Mouse (Mus musculus): Measurements from ENCODE around the gene Fbxo7.

GRCm38 (mm10) chr10:86077272-86077671 lies 55.5 kb downstream of the Fbxo7 start:
- TF ChIP-seq CTCF (IDR thresholded peaks at IDR 0.05; ENCODE audit: low read depth) (no peak), EP300 (IDR thresholded peaks at IDR 0.05; ENCODE audit: low read depth) (no peak)
